Mouse (Mus musculus) embryo, embryonic 11.5 days (tissue): ENCODE results near the gene Gm37240.
"Not testable (repeated sequence)": the region's sequence is repeated elsewhere in the genome, so short reads cannot be mapped to it uniquely, and the experiment has no call there.

Experiments
- DNase-seq: peaks from one replicate; pipeline ENCODE4 v3.0.0-alpha.2; 2012; ENCODE audit warnings: low read depth, low spot score

The Gm37240 gene

DNA sequence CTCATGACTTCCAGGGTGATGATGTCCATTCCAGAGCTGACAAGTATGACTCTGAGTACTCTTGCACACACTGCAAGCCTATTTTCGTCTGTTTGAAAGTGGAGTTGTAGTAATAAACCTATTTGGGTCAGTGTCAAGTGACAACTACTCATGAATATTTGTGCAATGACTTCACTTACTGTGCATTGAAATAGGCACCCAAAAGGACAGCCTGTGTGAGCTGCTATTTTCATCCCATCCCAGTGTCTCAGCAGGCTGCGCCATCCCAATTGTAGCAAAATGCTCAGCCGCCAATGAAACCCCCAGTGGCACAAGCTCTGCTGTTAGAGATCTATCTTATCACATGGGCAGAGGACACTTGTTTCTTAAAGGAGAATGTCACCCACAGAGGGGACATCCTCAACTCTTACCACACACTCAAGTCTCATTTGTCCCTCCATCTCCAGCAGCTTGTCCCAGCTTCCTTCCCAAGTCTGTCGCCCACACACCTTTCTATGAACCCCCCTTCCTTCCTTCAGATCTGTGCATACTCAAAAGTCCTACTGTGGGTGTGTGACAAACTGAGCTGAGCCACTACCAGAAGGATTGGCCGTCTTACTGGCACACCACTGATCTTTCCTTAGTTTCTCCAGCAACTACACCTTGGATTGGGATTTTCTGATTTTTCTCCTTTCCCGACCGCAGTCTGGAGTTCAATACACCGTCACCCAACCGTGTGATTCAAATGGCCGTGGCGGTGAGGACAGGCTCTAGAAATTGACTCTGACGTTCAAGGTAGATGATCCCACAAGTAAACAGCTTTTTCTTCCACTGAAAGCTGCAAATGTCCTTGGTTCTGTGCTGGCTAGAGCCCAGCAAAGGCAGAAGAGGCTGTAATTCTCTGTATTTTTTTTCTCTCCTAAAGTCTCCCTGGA, 1234.4 kb downstream of the Gm37240 start:
- DNase-seq, result no peak

DNA sequence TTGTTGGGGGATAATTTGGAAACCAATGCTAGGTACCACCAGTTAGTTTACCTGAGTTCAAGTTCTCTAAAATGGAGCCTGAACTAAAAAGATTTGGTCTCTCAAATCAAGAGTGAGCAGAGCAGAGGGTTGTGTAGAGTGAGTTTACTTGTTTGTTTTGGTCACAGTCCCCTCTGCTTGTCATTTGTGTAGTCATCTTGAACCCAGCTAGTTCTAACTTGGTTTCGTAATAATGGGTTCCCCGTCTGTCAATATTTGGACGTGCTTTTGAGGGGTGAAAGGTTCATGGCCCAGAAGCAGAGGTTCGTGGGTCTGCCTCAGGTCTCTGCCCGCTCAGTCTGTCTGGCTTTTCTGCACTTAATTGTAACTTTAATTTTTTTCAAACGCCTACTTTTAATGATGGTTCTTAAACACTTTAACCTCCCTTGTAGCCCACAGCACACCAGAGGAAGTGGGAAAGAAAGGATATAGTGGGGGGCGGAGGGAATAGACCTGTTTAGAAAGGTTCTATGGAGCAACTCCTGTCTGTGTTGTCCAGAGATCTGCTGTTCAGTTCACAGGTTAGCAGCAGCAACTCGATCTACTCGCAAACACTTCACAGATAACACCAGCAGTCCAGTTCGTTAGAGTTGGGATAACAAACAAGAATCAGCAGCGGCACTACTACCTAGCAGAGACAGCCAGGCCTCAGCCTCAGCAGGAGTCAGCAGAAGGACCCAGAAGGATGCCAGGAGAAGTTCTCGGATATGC, 1237.6 kb downstream of the Gm37240 start:
- no peak for DNase-seq

DNA sequence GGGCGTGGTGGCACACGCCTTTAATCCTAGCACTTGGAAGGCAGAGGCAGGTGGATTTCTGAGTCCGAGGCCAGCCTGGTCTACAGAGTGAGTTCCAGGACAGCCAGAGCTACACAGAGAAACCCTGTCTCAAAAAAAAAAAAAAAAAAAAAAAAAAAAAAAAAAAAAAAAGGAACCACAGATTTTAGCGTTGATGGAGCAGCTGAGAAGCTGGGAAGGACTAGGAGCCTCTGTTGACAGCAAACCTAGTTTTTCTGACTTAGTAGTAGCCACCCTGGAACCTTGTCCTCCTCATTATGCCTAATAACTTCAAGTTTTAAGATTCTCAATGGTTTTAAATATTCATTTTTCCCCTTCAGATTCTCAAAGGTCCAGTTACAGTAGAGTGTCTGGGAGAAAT, 1239.2 kb downstream of the Gm37240 start:
- DNase-seq, result not testable (repeated sequence)

DNA sequence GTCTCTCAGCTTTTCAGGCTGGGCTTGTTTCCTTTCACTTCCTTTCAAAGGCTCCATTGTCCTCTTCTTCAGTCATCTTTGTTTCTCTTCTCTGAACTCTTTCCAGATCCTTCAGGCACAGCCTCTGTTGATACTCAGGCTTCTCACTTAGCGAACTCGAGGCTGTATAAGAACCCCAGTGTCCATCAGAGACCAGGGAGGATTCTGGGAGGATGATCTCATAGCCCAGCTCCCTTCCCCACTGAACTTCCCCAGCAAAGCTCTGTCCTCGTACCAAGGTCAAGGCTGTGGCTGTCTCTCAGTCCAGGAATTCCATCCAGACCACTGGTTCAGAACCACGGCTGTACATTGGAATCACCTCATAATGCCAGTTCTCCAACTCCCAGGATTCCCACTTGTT, 1239.7 kb downstream of the Gm37240 start:
- no peak for DNase-seq

DNA sequence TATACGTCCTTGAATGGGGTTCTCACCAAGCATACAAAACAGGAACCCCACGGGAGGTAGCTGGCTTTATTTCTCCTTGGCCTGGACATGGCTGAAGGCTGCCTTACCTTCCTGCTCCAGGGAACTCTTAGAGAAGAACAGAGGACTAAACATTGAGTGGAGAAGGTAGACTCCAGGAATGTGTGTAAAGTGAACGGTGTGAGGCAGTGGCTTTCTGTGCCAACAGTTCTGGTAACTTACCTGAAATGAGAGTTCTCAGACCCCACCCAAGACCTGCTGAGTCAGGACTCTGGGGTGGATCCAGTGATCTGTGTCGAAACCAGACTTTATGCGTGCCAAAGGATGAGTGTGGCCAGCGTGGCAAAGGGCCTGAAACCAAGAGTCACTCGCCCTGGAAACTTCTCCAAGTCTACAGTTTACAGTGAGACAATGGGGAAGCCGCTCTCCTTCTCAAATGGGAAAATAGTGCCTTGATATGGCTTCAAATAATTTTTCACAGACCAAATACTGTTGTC, 1240.9 kb downstream of the Gm37240 start:
- DNase-seq, result no peak

DNA sequence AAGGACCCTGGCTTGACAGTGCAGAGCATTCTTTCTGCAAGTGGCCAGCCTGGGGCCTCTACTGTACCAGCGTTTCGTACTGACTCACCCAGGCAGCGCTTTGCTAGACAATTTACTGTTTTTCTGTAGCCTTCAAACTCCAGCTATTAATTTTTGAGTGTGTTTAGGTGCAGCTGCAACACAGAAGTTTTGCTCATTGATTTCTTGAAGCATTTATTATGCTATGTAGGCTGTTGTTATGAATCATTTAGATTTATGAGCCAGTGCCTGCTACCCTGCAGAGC, 1241.4 kb downstream of the Gm37240 start:
- no peak for DNase-seq

DNA sequence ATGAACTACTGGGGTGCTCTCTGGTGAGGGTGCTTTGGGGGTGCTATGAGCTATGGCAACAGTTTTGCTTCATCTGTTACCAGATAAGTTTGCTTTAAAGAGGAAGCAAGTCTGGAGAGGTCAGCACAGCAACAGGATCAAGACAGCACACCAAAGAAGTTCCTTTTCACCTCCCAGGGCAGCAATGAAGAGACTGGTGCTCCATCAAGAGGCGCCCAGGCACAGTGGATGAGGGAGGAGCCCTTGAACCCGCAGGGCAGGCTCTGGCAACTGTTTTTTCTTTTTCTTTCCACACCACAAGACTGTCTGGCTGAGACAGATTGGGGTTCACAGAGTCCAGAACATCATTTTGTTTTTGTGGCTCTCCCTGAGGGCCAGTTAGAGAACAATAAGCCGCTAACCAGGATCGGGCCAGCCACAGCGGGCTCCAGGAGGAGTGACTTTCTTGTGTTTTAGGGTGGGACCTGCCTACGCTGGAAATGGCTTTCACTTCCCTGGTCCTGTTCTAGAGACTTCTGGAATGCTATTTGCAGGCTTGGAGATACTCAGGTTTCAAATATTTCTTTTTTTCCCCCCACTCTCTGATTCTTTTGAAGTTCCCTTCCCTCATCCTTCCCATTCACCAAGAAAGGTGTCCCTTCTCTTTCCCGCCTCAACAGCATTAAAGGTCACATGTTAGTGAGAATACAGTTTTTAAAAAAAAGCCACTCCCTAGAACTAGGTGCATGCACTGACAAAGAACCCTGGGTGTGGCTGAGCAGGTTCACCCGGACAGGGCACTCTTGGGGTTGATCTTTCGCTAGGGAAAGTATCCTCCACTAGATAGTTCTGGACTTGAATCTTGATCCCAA, 1241.9 kb downstream of the Gm37240 start:
- no peak for DNase-seq

DNA sequence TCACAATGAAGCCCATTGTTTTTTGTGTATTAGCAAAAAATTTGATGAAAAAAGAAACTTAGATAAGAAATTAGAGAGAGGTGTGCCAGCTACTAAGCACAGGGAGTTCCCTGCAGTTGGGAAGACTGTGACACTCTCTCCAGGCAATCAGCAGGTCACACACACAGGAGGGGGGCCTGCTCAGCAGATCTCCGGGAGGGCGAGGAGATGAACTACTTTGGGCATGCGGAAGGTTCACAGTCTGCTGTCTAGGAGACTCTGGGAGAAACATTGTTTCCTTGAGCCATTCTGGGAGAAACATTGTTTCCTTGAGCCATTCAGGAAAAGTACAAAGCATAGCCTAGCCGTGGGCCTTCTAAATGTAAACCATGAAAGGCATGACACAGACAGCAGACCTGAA, 1244.4 kb downstream of the Gm37240 start:
- no peak for DNase-seq

DNA sequence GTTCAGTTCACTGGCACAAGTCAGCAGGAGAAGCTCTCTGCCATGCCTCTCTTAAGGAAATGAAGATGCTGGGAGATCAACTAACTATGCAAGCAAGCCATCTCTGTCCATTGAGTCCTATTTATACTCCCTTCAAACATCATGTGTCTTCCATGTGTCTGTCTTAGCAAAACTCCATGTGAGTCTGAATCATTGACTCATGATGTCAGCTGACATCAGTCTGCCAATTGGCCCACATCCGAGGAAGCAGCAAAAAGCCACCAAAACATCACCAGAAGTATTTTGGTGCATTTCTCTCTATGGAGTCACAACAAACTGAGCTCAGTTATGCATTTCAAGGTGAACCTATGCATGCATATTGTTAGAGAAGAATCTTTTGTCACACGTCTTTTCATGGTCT, 1245.9 kb downstream of the Gm37240 start:
- DNase-seq, result no peak

DNA sequence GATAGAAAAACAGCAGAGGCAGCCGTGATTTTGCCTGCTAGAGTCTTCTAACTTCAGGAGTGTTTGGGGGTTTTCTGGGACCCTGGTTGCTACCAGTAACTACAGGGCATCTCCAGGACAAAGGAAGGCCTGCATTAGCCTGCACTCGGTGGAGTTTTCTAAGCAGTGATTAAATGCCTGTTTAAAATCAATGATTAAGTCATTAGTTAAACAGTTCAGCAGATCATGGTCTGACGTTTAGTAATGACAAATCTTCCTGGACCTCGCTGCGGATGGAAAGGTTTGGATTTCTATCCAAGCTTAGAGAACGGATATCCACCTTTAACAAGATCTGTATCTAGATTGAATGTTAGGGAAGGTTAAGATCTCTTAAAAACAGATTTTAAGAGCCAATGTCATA, 1246.8 kb downstream of the Gm37240 start:
- no peak for DNase-seq

DNA sequence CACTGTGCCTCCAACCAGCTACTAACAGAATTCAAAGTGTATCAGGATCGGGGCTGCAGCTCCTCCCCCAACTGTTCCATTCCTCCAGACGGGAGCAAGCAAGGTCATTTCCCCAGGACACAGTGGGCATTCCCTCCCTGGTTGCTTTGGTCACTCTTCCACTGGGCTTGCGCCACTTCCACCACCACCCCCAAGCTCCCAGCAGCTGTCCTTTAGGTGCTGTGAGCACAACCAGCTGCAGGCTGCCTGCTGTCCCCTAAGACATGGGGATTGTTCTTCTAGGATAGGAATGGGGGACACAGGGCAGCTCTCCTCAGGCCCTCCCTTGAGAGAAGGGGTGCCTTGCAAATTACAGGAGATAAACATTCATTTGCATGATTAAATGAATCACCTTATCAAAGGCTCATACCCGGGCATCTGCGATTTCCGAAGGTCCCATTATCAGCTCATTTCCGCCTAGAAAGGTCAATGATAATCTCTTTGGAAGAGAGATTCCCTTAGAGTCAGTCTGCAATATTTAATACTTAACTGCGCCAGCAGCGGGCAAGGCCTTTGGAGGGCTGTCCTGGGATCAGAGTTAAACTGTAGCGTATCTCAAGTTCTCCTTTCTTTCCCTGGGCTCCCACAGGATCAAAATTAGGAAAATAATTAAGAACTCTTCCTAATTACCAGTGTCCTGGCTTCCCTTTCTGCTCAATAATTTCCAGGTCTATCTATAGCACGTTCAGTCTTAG, 1247.4 kb downstream of the Gm37240 start:
- DNase-seq, result no peak

DNA sequence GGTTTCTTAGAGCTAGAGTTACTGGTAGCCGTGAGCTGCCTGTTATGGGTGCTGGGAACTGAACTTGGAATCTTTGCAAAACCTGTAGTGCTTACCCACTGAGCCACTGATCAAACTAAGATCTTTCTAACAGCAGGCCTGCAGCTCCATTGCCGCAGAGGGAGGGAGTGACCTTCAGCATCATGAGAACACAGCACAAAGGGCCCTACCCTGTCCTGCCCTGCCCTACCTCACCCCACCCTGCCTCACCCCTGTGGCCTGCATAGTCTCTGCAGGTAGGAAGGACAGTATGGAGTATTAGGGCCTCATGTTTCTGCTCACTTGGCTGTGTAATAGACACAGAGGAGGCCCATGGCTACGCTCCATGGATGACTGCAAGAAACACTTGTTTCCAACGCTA, 1248.5 kb downstream of the Gm37240 start:
- no peak for DNase-seq

DNA sequence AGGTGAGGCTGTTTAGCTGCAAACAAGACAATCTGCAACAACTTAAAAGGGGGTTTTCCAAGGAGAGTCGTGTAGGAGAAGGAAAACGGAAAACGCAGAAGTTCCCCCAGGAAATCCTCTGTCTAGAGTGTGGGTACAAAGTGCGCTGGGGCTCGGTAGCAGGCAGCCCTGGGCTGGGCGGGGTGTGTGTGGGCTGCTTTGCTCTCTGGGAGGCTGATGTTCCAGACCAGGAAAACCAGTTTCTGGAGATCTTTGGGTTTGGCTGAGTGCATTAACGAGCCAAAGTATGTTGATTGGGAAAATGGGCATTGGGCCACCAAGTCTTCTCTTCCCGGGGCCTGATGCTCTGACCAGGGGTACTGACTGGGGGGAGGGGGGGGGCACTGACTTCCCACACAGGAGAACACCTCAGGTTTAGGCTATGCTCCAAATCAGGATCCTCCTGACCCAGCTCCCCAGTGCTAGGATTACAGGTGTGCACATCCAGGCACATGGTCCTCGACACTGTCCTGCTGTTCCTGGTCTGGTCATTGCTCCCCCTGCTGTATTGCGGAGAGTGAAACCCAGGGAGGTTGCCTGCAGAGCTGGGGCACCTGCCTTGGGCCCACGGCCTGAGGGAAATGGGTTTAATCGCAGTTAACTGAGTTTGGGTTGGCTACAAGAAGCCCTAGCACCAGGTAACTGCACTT, 1249.3 kb downstream of the Gm37240 start:
- DNase-seq, result no peak

DNA sequence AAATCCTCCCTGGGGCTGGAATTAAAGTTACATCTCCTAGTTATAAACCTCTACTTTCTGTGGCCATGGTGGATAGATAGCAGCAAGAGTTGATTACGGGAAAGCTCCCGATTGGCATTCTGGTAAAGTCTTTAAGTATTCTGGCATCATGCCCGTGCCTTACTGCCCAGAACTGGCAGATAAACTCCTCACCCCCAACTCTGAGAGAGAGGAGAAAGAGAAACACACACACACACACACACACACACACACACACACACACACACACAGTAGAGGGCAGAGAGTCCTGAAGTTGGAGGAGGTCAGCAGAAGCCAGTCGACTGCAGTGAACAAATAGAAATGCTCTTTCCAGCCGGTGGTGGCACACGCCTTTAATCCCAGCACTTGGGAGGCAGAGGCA, 1250.2 kb downstream of the Gm37240 start:
- no peak for DNase-seq

DNA sequence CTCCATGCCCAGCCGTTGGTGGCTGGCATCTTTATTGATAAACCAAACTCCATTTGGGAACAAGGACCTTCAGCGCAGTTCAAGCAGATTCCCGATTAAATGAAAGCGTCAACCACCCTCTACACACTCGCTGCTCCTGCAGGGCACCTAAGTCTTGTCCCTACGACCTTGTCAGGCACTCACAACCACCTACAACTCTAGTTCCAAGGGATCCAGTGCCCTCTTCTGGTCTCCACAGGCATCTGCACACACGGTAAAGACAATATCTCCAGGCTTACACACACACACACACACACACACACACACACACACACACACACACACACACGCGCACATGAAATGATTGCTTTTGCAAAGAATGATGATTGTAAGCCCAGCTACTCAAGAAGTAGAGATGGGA, 1255.7 kb downstream of the Gm37240 start:
- no peak for DNase-seq

DNA sequence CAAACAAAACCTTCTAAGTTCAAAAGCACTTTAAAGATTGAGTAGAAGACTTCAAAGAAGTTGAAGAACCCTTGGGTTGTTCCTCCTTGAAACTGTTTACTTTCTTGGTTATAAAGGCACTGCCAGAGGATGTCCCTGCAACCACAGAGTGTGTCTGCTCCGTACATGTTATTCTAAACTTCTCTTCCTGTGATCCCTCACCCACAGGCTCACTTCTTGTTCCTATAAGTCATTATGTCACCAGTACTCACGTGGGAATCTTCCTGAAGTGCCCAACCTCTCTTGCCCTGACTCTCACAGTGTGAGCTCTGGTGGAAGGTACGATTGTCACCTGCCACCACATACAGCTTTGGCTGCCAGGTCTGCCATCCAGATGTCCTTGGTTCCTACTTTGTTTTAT, 1265.3 kb downstream of the Gm37240 start:
- DNase-seq, result no peak

DNA sequence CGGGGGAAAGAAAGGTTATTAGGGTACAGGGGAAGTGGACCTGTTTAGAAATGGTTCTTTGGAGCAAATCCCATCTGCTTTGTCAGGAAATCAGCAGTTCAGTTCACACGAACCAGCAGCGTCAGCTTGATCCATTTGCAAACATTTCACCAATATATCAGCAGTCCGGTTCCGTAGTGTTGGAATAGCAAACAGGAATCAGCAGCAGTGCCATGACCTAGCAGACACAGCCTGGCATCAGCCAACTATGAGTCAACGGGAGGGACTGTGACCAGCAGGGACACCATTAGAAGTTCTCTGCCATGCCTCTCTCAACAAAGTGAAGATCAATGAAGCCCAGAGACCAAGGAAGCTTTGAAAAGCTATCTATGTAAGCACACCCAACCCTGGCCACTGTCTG, 1267.6 kb downstream of the Gm37240 start:
- no peak for DNase-seq

DNA sequence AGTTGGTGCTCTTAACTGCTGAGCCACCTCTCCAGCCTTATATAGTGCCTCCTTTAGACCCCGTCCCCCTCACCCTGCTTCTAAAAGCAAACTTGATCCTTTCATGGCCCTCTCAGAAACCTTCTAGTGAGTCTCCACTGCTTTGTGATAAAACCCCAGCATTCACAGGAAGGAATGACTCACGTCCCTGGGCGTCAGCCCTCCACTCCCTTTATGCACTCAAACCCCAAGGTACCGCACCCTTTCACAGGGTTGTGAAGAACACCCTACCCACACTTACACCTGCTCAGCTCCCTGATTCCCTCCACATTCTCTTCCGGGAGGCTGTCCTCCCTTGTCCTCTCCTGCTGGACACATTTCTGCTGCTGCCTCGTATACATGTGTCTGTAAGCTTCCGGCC, 1268.3 kb downstream of the Gm37240 start:
- no peak for DNase-seq

DNA sequence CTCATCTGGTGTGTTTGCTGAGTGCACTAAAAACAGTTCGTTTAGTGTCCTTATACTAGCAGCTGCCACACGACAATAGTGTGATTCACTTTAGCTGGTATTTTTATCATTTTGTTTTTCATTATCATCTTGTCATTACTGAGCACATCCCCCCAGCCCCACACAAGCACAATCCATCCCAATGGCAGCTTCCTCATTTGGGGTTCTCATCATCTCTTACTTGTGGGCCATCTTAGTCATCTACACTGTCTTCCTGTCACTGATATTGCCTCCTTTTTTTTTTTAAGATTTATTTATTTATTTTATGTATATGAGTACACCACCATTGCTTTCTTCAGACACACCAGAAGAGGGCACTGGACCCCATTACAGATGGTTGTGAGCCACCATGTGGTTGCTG, 1268.7 kb downstream of the Gm37240 start:
- DNase-seq, result no peak

DNA sequence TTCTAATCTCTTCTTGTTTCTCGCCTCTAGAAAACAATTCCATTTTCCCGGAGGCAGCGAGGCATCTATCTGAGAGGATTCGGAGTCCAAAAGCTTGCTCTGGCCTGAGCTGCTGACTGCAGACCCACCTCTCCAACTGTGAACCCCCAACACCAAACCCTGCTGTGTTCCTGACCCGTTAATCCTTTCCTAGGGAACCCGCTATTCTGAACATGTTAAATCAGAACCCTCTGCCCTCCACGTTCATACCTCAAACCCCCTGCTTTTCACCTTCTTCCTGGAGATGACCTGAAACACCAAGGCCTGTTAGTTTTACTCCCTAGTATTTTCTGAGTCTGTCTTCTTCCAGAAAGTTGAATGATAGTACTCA, 1271.5 kb downstream of the Gm37240 start:
- no peak for DNase-seq
